Mouse (Mus musculus) liver, postnatal 0 days (tissue): ENCODE results near the gene Snrnp27.

Experiments used
- CTCF ChIP-seq: sonication (generic); IDR thresholded peaks from 2 replicates; pipeline ENCODE4 v1.5.1; 2016; ENCODE audit warnings: antibody characterized with exemption, low read depth
- EP300 ChIP-seq: IDR thresholded peaks from 2 replicates; pipeline ENCODE4 v1.6.1; 2016; ENCODE audit warnings: antibody characterized with exemption, low read depth, mild to moderate bottlenecking

- TF ChIP-seq CTCF (no peak), EP300 (no peak)
These were observed 18.6 kb downstream of the Snrnp27 start for GRCm38 (mm10) chr6:86665560-86666307.
